Comparison of ENCODE assay signal across 16 mouse cellular contexts in genomic region chr3:66479266-66479665, GRCm38 (mm10).
A peak's percentile ranks its signal among the peaks of the same experiment; 100 is the strongest.
DNase-seq lines count a peak whose midpoint lies in the region; ATAC-seq lines count a peak whose summit lies in the region.
"Had no signal": no experiment of that assay in that cellular context is flagged by ENCODE, and none has a peak within 500 bp of the region (broad histone marks: within the 10 kb centered on the region; RNA-seq: fewer than 3 reads in every experiment).

No protein-coding gene starts in this region.

- no peak overlapping the region for H3K27ac ChIP-seq in limb, embryonic 11.5 days (replicated peaks; ENCODE audit: low read depth, low read length)
- no peak overlapping the region for H3K27ac ChIP-seq in forebrain, embryonic 12.5 days
- H3K27ac ChIP-seq: embryonic facial prominence, embryonic 13.5 days; heart, adult 2 months; limb, embryonic 15.5 days; lung, embryonic 15.5 days had no signal

- no peaks in the 10 kb centered on the region; the same call in 1 of the 2 replicates for H3K4me1 ChIP-seq in limb, embryonic 11.5 days (ENCODE audit: control insufficient read depth, insufficient read depth, low read length)
- H3K4me1 ChIP-seq in forebrain, embryonic 12.5 days = no peaks in the 10 kb centered on the region
- H3K4me1 ChIP-seq: limb, embryonic 15.5 days had no signal

- intact Hi-C loops in gastrocnemius, postnatal 36 days (cut with DNase I) = no loop called here

- peak; percentile 7 for DNase-seq in gastrocnemius, adult 18-20 months (ENCODE audit: low spot score)
- no peak for DNase-seq in gastrocnemius, postnatal 36 days
- DNase-seq in kidney, postnatal 10 days = peak; percentile 34
- no peak for DNase-seq in kidney, postnatal 36 days
- peak; percentile 58 for DNase-seq in embryo, embryonic 10.5 days (ENCODE audit: low spot score)
- no peak for DNase-seq in limb, embryonic 11.5 days (ENCODE audit: low spot score)
- no peak for DNase-seq in testis, postnatal 10 days (ENCODE audit: low spot score)
- DNase-seq: B cell, adult 2 months; cerebellum, adult 18-20 months; heart, adult 2 months; thymus, adult 2 months had no signal

- no peaks in the 10 kb centered on the region for H3K27me3 ChIP-seq in limb, embryonic 11.5 days (ENCODE audit: control insufficient read depth, insufficient read depth, low read length)
- H3K27me3 ChIP-seq in forebrain, embryonic 12.5 days = peaks cover 5% of the 10 kb centered on the region; the same call in 1 of the 2 replicates
- H3K27me3 ChIP-seq: limb, embryonic 15.5 days; lung, embryonic 15.5 days had no signal

- no peaks in the 10 kb centered on the region for H3K9me3 ChIP-seq in limb, embryonic 11.5 days (ENCODE audit: control insufficient read depth, low read length)
- H3K9me3 ChIP-seq in forebrain, embryonic 12.5 days = no peaks in the 10 kb centered on the region
- H3K9me3 ChIP-seq: embryonic facial prominence, embryonic 13.5 days; limb, embryonic 15.5 days; lung, embryonic 15.5 days had no signal

- H3K36me3 ChIP-seq in limb, embryonic 11.5 days (ENCODE audit: control insufficient read depth, insufficient read depth, low read length) = no peaks in the 10 kb centered on the region
- H3K36me3 ChIP-seq in forebrain, embryonic 12.5 days (replicated peaks) = no peaks in the 10 kb centered on the region
- H3K36me3 ChIP-seq: embryonic facial prominence, embryonic 13.5 days; limb, embryonic 15.5 days; lung, embryonic 15.5 days had no signal

- H3K9ac ChIP-seq in limb, embryonic 11.5 days (ENCODE audit: low read length) = no peak overlapping the region
- H3K9ac ChIP-seq in forebrain, embryonic 12.5 days = no peak overlapping the region
- H3K9ac ChIP-seq: embryonic facial prominence, embryonic 13.5 days; limb, embryonic 15.5 days; lung, embryonic 15.5 days had no signal

- WGBS in limb, embryonic 11.5 days = 24% methylated on average over 4 of the region's 4 CpGs
- 60% methylated on average over 4 of the region's 4 CpGs for WGBS in forebrain, embryonic 12.5 days

- ATAC-seq in limb, embryonic 11.5 days (ENCODE audit: insufficient number of reproducible peaks, low FRiP score, low TSS enrichment, low read depth) = peak; percentile 65; the same call in 1 of the 2 replicates
- no peak for ATAC-seq in forebrain, embryonic 12.5 days (ENCODE audit: low FRiP score)
- ATAC-seq: forebrain, embryonic 16.5 days had no signal

- no peak overlapping the region for H3K4me2 ChIP-seq in limb, embryonic 11.5 days (ENCODE audit: low read depth, severe bottlenecking)
- no peak overlapping the region for H3K4me2 ChIP-seq in forebrain, embryonic 12.5 days
- H3K4me2 ChIP-seq: embryonic facial prominence, embryonic 13.5 days; limb, embryonic 15.5 days; lung, embryonic 15.5 days had no signal

- H3K4me3 ChIP-seq in limb, embryonic 11.5 days (ENCODE audit: low read depth, low read length) = no peak overlapping the region
- no peak overlapping the region for H3K4me3 ChIP-seq in forebrain, embryonic 12.5 days (replicated peaks)
- H3K4me3 ChIP-seq: embryonic facial prominence, embryonic 13.5 days; heart, adult 2 months; limb, embryonic 15.5 days; lung, embryonic 15.5 days had no signal

Comparison
In these comparisons a context has a peak if more than half of its experiments do, and no peak if none do; other contexts are left out.
1. DNase-seq: peak in gastrocnemius, adult 18-20 months (single experiment), kidney, postnatal 10 days (single experiment) and embryo, embryonic 10.5 days (single experiment); none in gastrocnemius, postnatal 36 days (0 of 2), kidney, postnatal 36 days (0 of 2), limb, embryonic 11.5 days (single experiment) and testis, postnatal 10 days (single experiment).